Mouse (Mus musculus) macrophage (primary cell): ENCODE measurements around the gene Rtl5. TPM values are rescaled to one million over a fixed set of nuclear protein-coding genes. Genes with fewer than 3 reads are reported as not detected.

Experiments
- H3K27ac ChIP-seq: fragments of 350-480 bp; formaldehyde crosslinking; 2 replicates; pipeline ENCODE4 v1.9.0; 2021
- H3K36me3 ChIP-seq: fragments of 350-480 bp; formaldehyde crosslinking; 2 replicates; pipeline ENCODE4 v1.9.0; 2021; ENCODE audit errors: inconsistent target
- H3K4me3 ChIP-seq: fragments of 350-480 bp; formaldehyde crosslinking; 2 replicates; pipeline ENCODE4 v1.9.0; 2021; ENCODE audit errors: inconsistent target
- H3K79me2 ChIP-seq: fragments of 350-480 bp; formaldehyde crosslinking; 2 replicates; pipeline ENCODE4 v1.9.0; 2021; ENCODE audit errors: inconsistent target
- WGBS: methylation state at CpG from one replicate; pipeline ENCODE4 v1.1.7; 2026; ENCODE audit warnings: inconsistent platforms; ENCODE audit not compliant: missing documents; 5-methylcytosine and 5-hydroxymethylcytosine counted together
- polyA plus RNA-seq: library from polyadenylated mRNA; stranded (reverse); fragments of 250-400 nt; gene quantifications from 3 replicates; pipeline ENCODE4 v1.2.4, GENCODE M21; 2018; ENCODE audit warnings: inconsistent platforms

Rtl5 gene
- polyA plus RNA-seq, 1 experiment from 2014 or later = 7.6 TPM

DNA sequence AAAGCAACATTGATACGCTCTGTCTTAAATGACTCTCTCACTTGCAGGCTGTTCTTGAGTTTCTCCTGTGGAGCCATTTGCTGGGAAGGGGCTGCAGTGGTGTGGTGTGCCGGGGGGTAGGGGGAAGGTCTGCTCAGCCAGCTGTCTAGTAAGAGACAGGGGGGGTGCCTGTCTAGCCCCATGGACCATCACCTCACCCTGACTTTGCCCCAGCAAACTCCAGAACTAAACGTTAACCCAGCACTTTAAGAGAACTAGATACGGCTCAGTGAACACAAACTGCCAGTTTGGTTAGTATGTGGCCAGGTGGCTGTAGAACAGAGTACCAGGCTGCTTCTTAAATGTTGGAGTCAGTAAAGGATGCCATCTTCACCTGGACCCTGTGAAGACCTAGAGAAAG lies 4.1 kb upstream of the Rtl5 start:
- WGBS = 41% methylated on average over 4 of the region's 4 CpGs
- no peak overlapping the region for H3K4me3 ChIP-seq
- no peaks in the 10 kb centered on the region for H3K36me3 ChIP-seq
- H3K27ac ChIP-seq = no peak overlapping the region
- H3K79me2 ChIP-seq = no peaks in the 10 kb centered on the region

DNA sequence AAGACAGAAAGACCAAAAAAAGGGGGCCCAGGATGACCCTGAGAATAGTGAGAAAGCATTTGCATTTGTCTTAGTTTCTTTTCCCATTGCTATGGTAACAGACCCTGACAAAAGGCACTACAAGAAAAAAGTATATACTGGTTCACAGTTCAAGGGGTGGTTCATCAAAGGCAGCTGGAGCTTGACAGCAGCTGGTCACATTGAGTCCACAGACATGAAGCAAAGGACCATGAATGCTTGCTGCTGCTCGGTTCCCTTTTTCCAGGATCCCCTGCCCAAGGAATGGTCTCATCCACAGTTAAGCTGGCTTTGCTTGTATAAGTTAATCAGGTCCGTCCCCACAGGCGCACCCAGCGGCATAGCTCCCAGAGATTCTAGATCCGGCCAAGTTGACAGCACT lies 3.3 kb upstream of the Rtl5 start:
- H3K79me2 ChIP-seq = no peaks in the 10 kb centered on the region
- no peak overlapping the region for H3K27ac ChIP-seq
- no peak overlapping the region for H3K4me3 ChIP-seq
- no peaks in the 10 kb centered on the region for H3K36me3 ChIP-seq
- WGBS = 84% methylated on average over 5 of the region's 5 CpGs

- Histone ChIP-seq H3K79me2 (no peaks in the 10 kb centered on the region), H3K27ac (no peak overlapping the region), H3K36me3 (no peaks in the 10 kb centered on the region), H3K4me3 (no peak overlapping the region)
- WGBS = 93% methylated on average over 12 of the region's 14 CpGs
Observed at GRCm38 (mm10) chrX:102073605-102074325, 2.7 kb upstream of the Rtl5 start.

- Histone ChIP-seq H3K79me2 (no peaks in the 10 kb centered on the region), H3K27ac (no peak overlapping the region), H3K36me3 (no peaks in the 10 kb centered on the region), H3K4me3 (no peak overlapping the region)
- 30% methylated on average over 2 of the region's 2 CpGs for WGBS
Observed at GRCm38 (mm10) chrX:102071517-102071916, 413 bp upstream of the Rtl5 start.

DNA sequence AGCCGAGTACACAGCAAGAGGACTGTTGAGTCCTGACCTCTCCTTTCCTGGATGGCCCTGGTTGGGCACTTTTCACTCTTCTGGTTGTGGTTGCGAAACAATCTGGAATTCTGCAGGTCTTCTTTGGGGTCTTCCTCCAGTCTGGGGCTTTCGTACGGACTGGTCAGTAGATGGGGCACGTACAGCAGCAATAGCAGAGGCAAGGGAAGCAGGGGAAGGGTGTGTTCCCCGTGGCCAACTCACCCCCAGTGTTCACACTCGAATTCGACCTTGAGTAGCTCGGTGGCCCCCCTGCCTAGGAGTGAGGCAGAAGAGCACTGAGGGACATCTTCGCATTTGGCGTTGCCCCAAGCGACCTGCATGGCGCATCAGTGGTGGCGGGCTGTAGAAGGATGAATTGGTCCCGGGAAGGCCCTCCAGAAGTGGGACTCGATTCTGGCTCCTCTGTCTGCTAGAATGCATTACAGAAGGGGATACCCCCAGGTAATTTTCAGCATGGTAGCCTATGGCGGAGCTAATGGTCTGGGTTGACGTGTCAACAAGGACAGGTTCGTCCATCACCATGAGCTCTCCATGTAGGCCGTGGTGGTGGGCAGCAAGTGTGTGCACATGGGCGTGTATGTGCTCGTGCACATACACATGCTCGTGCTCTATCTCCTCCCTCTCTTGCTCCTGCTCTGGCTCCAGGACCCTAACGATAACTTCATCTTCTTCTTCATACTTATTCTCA lies 2.1 kb downstream of the Rtl5 start:
- no peak overlapping the region for H3K27ac ChIP-seq
- H3K79me2 ChIP-seq = no peaks in the 10 kb centered on the region
- WGBS = 95% methylated on average over 17 of the region's 24 CpGs
- H3K4me3 ChIP-seq = no peak overlapping the region
- no peaks in the 10 kb centered on the region for H3K36me3 ChIP-seq

- H3K36me3 ChIP-seq = no peaks in the 10 kb centered on the region
- no peak overlapping the region for H3K27ac ChIP-seq
- H3K79me2 ChIP-seq = no peaks in the 10 kb centered on the region
- no peak overlapping the region for H3K4me3 ChIP-seq
- WGBS = 74% methylated on average over 6 of the region's 6 CpGs
Observed at GRCm38 (mm10) chrX:102067118-102067517, 4.0 kb downstream of the Rtl5 start.

DNA sequence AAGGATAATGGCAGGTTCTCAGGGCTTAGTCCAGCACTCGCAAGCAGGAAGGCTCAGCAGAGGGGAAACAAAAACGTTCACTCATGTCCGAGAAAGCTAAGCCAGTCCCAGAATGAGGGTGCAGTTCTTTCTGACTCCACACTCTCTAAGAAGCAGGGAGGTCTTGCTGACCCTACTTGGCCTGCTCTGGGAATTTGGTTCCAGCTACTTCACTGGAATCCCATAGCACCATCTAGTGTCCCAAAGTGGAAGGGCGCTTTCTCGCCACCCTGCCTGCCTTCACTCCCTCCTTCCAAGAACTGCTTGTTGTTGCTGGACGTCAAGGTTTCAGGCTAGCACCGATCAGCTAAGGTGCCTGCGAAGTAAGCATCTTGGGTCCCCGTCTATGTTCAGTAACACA lies 5.0 kb downstream of the Rtl5 start:
- Histone ChIP-seq H3K36me3 (no peaks in the 10 kb centered on the region), H3K27ac (no peak overlapping the region), H3K4me3 (no peak overlapping the region), H3K79me2 (no peaks in the 10 kb centered on the region)
- WGBS = 32% methylated on average over 8 of the region's 9 CpGs

DNA sequence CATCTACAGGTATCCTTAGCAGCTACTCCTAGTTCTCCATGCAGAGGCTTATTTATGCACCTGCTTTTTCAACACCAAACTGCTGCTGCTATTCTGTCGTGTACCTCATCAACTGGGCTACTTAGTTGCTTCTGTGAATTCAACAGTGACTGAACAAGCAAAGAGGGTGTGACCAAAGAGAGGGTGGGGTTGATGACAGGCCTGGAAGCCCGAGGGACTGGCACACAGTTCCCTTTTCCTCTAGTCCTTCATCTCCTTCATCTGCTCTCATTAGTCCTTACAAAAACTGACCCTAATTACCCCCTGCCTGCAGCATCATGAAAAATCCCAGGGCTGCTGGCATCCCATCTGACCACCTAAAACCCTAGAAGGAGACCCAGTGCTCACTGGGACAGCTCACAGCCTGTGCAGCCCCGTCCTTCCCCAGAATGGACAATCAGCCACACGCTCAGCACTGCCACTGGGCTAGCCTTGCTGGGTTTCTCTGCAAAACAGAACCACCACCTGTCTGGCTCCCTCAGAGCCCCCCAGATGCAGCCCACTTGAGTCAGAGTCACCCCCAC lies 5.8 kb downstream of the Rtl5 start:
- WGBS = 50% methylated on average over 4 of the region's 4 CpGs
- Histone ChIP-seq H3K79me2 (no peaks in the 10 kb centered on the region), H3K4me3 (no peak overlapping the region), H3K36me3 (no peaks in the 10 kb centered on the region), H3K27ac (peak overlapping the region; percentile 29)

DNA sequence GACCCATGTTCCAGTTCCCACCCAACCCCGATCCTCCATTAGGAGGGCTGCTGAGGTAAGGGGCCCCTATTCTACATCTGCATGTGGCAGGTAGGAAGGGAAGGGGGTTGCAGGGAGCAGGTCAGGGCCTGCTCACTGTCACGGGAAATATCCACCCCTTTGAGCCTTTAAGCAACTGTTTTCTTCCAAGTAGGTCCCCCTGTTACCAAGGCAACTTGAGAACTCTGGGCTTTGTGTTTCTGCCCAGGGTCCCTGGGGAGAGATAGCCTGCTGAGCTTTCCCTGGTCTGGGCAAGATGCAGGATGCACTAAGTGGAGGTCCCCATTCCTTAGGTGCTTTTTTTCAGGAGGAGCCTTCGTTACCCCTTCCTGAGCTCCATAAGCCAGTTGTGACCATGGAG lies 7.0 kb downstream of the Rtl5 start:
- Histone ChIP-seq H3K4me3 (no peak overlapping the region), H3K27ac (no peak overlapping the region), H3K36me3 (no peaks in the 10 kb centered on the region), H3K79me2 (no peaks in the 10 kb centered on the region)
- 86% methylated on average over 2 of the region's 3 CpGs for WGBS

- H3K79me2 ChIP-seq = no peaks in the 10 kb centered on the region
- H3K4me3 ChIP-seq = no peak overlapping the region
- WGBS = 24% methylated on average over 2 of the region's 2 CpGs
- peak overlapping the region; percentile 7; the same call in 1 of the 2 replicates for H3K27ac ChIP-seq
- no peaks in the 10 kb centered on the region for H3K36me3 ChIP-seq
Observed at GRCm38 (mm10) chrX:102060891-102061290, 10.2 kb downstream of the Rtl5 start.

DNA sequence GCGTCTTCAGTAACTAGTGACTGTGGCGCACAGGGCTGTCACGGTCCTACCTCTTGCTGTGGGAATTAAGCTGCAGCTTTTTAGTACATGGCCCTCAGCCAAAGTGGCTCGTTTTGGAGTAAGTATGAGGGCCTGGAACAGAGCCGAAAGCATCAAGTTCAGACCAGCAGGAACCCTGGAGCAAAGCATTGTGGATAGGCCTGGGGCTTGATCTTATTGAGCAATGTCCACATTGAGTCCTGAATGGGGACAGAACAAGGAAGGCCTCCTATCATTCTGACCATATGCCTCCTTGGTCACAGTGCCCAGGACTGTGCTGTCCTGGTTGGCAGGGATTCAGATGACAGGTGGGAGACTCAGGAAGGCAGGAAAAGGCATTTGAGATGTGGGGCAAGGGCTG lies 10.9 kb downstream of the Rtl5 start:
- no peaks in the 10 kb centered on the region for H3K79me2 ChIP-seq
- 64% methylated on average over 5 of the region's 5 CpGs for WGBS
- H3K36me3 ChIP-seq = no peaks in the 10 kb centered on the region
- H3K4me3 ChIP-seq = no peak overlapping the region
- H3K27ac ChIP-seq = no peak overlapping the region

- no peak overlapping the region for H3K27ac ChIP-seq
- 64% methylated on average over 8 of the region's 9 CpGs for WGBS
Observed at GRCm38 (mm10) chrX:102059437-102059836, 11.7 kb downstream of the Rtl5 start.

GRCm38 (mm10) chrX:102054009-102054408 lies 17.1 kb downstream of the Rtl5 start:
- Histone ChIP-seq H3K36me3 (no peaks in the 10 kb centered on the region), H3K27ac (no peak overlapping the region), H3K79me2 (no peaks in the 10 kb centered on the region), H3K4me3 (no peak overlapping the region)
- 60% methylated on average over 4 of the region's 4 CpGs for WGBS

More at GRCm38 (mm10) chrX:102059437-102059836, 11.7 kb downstream of the Rtl5 start:
- Histone ChIP-seq H3K79me2 (no peaks in the 10 kb centered on the region), H3K4me3 (no peak overlapping the region), H3K36me3 (no peaks in the 10 kb centered on the region)

DNA sequence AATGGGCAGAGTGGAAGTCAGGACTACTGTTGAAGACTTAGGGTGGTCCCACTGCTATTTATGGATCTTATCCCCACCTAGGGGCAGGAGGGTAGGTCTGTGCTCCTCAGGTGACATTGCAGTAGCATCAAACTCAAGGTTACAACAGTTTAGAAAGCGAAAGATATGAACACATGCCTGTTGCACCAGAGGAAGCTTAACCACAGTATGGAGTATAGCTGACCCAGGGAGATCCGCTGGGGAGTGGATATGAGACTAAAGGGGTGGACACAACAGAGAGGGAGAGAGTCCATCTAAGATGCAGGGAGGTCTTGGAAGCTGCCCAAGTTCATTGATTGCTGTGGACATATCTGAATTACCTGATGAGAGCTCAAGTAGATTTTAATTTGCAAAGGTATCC lies 17.7 kb downstream of the Rtl5 start:
- Histone ChIP-seq H3K27ac (no peak overlapping the region), H3K36me3 (no peaks in the 10 kb centered on the region), H3K4me3 (no peak overlapping the region), H3K79me2 (no peaks in the 10 kb centered on the region)
- WGBS = 76% methylated on average over 2 of the region's 2 CpGs

GRCm38 (mm10) chrX:102051225-102051624 lies 19.9 kb downstream of the Rtl5 start:
- no peaks in the 10 kb centered on the region for H3K79me2 ChIP-seq
- H3K36me3 ChIP-seq = no peaks in the 10 kb centered on the region
- no peak overlapping the region for H3K4me3 ChIP-seq
- 53% methylated on average over 4 of the region's 4 CpGs for WGBS
- H3K27ac ChIP-seq = no peak overlapping the region
